Mouse (Mus musculus) Patski (cell line): Measurements from ENCODE around the gene Kif26b. TPM values are rescaled to one million over a fixed set of nuclear protein-coding genes. Genes with fewer than 3 reads are reported as not detected.

ENCODE experiments used
- ATAC-seq: fragments of 100-300 bp; one replicate; pipeline ENCODE4 v1.8.0; 2021
- CTCF ChIA-PET: fragments of 350-600 bp; sonication (Branson Sonifier 250); formaldehyde crosslinking; loops from one replicate; lab custom pipeline; 2022; ENCODE audit warnings: inconsistent platforms; lab: Charles Lee
- POLR2A ChIA-PET: fragments of 350-600 bp; sonication (Branson Sonifier 250); formaldehyde crosslinking; loops from one replicate; lab custom pipeline; 2022; ENCODE audit warnings: antibody characterized with exemption, inconsistent platforms; lab: Charles Lee
- DNase-seq: peaks from one replicate; pipeline ENCODE4 v3.0.0-alpha.2; 2011; ENCODE audit warnings: low read depth, low spot score
- H3K27me3 ChIP-seq: fragments of 371-371 bp; one replicate; pipeline ENCODE4 v1.5.1; 2021
- CTCF ChIP-seq: fragments of 100-300 bp; IDR thresholded peaks from one replicate; pipeline ENCODE4 v1.5.1; 2021
- in situ Hi-C: fragments of 300-500 bp; cut with MboI; formaldehyde crosslinking; loops from 3 replicates; pipeline ENCODE4 v1.11.1; 2018; ENCODE audit warnings: low pct_unique_long_range_greater_than_20kb, mixed read lengths
- polyA plus RNA-seq: library from polyadenylated mRNA; unstranded; gene quantifications from one replicate; pipeline ENCODE4 v1.2.3, GENCODE M21; 2021

The Kif26b gene
- polyA plus RNA-seq, 1 experiment from 2014 or later = 6.5 TPM

DNA sequence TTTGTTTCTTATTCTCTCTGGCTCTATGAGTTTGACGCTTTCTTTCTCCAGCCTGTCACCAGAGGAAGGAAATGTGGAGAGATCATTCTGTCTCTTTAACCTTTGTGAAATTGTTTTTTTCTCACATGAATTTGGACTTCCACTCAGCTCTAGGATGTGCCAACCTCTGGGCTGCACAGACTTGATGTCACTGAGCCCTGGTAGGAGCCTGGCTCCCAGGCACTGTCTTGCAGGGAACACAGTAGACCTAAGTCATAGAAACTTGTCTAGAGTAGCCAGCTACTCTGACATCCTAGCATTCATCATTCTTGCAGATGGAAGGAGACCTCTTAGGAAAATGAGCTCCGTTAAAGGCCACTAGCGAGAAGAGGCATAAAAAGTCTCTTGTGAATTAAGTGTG is 298.3 kb downstream of the Kif26b start:
- DNase-seq (no peak), ATAC-seq (no peak)
- in situ Hi-C loops = no loop called here
- no peaks in the 10 kb centered on the region for H3K27me3 ChIP-seq
- TF ChIP-seq CTCF = no peak
- POLR2A ChIA-PET = interaction anchor here (0.7 kb wide), 1 partner anchor 9 kb away, joined by 4 read pairs; no protein-coding TSS in a partner anchor
- CTCF ChIA-PET = interaction anchor here (1.0 to 1.2 kb wide), 2 partner anchors 76 to 268 kb away, joined by 3 read pairs; no protein-coding TSS in a partner anchor

DNA sequence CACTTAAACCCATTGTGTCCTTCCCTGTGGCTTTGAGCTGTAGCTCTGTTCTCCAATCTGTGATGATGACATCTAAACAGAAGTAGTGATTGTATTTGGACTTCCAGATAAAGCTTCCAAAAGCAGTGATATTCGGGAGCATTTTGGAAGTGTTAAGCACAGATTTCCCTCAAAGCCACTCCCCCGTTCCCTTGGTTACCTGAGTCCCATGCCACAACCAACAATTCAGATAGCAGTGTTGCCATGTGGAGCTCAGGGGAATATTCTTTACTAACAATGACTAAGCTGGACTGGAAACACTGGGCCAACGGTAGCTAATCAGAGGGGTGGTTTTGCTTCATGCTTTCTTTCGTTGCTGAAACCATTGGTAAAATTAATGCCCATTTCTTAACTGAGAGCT is 300.5 kb downstream of the Kif26b start:
- no peak for DNase-seq
- POLR2A ChIA-PET = interaction anchor here (1.4 kb wide), 1 partner anchor 61 kb away, joined by 3 read pairs; no protein-coding TSS in a partner anchor
- in situ Hi-C loops = no loop called here

DNA sequence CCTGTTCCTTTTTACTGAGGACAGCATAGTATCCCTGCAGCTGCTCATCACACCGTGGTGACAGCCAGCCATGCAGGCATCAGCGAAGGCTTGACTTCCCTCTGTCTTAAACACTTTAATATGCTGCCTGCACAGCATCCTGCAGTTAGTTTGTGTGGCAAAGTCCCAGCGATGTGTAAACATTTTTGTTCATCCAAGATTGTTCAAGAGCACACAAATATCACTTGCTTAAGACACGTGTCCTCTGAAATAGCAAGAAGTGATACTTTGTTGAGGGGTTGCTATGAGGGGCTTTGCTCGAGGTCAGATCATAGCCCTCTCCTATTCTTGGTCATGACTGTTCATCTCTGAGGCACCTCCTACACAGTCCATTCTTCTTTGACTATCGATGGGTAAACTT is 303.6 kb downstream of the Kif26b start:
- DNase-seq = no peak
- in situ Hi-C loops = no loop called here

More for the DNA sequence above, 300.5 kb downstream of the Kif26b start:
- H3K27me3 ChIP-seq = no peaks in the 10 kb centered on the region
- CTCF ChIA-PET = no interaction called here
- ATAC-seq = no peak
- no peak for TF ChIP-seq CTCF

DNA sequence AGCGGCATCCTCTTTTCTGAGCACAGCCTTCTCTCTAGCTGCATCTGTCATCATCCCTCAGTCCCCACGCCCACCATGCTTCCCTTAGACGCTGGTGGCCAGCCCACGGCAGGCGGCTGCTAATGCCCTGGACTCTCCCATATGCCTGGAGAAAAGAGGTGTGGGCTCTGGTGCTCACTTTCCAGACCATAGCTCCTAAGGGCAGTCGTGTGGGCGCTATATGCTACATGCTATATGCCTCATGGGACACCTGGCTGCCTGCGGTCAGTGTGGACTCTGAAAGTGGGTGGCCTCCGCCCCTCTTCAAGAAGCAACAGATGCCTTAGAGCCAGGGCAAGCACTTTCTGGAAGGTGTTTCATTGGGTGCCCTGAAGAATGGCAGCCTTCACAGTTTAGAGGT is 306.9 kb downstream of the Kif26b start:
- DNase-seq = no peak
- POLR2A ChIA-PET = interaction anchor here (0.5 kb wide), 1 partner anchor 30 kb away, joined by 3 read pairs; no protein-coding TSS in a partner anchor
- no peak for TF ChIP-seq CTCF
- H3K27me3 ChIP-seq = no peaks in the 10 kb centered on the region
- in situ Hi-C loops = no loop called here
- CTCF ChIA-PET = interaction anchor here (0.9 to 1.6 kb wide), 2 partner anchors 8 to 10 kb away, joined by 3 to 6 read pairs; no protein-coding TSS in a partner anchor
- ATAC-seq = no peak

More for the DNA sequence above, 303.6 kb downstream of the Kif26b start:
- ChIA-PET CTCF (no interaction called here), POLR2A (no interaction called here)
- H3K27me3 ChIP-seq = no peaks in the 10 kb centered on the region
- no peak for TF ChIP-seq CTCF
- ATAC-seq = no peak

DNA sequence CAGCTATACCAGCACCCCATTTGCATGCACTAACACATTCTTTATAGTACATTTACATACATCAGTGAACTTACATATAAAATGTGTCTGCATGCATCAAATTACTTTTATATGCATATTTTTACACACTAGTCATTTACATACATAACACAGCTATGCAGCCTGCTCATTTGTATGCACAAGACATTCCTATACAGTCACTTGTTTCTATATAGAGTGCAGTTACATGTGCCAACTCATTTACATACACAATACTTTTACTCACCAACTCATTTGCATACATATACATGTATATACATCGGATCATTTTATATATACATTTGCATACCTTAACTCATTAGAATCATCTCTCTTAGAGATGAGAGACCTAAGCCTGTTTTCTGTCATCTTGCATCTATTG is 308.1 kb downstream of the Kif26b start:
- POLR2A ChIA-PET = interaction anchor here (0.5 kb wide), 1 partner anchor 9 kb away, joined by 4 read pairs; no protein-coding TSS in a partner anchor
- no peak for TF ChIP-seq CTCF
- CTCF ChIA-PET = no interaction called here
- no peak for ATAC-seq
- DNase-seq = no peak
- in situ Hi-C loops = no loop called here
- H3K27me3 ChIP-seq = no peaks in the 10 kb centered on the region

DNA sequence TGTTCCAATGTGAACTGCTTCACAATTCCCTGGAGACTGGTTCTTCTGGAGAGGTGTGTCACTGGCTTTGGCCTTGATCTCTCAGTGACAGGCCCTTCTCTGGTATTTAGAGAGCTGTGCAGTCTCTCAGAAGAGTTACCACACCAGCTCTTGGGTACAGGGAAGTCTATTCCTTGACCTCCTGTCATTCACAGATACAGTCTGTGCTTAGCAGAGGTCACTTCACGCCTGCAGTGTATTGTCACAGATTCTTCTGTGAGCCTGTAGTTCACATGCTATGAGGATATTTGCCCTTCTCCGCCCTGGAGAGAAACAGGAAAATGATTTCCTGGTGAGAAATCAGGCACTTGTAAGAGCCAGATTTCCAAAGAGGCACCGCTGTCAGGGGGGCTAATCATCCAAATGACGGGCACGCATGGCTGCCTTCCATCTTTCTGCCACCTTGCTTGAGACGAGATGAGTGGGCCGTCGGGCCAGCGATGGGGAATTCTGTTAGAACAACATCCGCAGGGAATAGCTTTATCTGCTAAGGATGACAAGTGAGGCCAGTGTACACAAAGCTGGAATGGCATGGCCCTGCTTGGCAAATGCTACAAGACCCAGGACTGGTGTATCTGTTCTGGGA is 309.9 kb downstream of the Kif26b start:
- TF ChIP-seq CTCF = no peak
- DNase-seq (no peak), ATAC-seq (no peak)
- CTCF ChIA-PET = no interaction called here
- POLR2A ChIA-PET = no interaction called here
- in situ Hi-C loops = no loop called here
- no peaks in the 10 kb centered on the region for H3K27me3 ChIP-seq

DNA sequence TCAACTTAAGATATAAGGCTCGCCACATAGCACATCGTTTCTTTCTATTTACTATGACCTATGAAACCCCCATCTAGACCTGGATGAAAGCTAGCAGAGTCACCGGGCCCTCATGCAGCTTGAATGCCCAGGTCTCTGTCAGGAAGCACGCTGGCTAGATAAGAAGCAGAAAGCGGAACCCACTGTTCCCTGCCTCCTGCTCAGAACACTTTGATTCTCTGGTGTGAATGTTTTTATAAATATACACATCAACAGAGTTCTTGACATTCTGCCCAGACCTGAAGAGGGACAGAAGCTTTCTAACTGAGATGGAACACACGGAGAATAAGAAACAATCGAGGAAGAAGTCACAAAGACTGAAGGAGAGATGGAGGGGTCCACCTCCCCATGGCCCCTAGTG is 311.4 kb downstream of the Kif26b start:
- POLR2A ChIA-PET = interaction anchor here (0.6 kb wide), 1 partner anchor 1582 kb away, joined by 3 read pairs; the partner anchor contains the start of gene Akt3
- ATAC-seq (no peak), DNase-seq (no peak)
- H3K27me3 ChIP-seq = no peaks in the 10 kb centered on the region
- CTCF ChIA-PET = no interaction called here
- TF ChIP-seq CTCF = no peak
- in situ Hi-C loops = no loop called here

DNA sequence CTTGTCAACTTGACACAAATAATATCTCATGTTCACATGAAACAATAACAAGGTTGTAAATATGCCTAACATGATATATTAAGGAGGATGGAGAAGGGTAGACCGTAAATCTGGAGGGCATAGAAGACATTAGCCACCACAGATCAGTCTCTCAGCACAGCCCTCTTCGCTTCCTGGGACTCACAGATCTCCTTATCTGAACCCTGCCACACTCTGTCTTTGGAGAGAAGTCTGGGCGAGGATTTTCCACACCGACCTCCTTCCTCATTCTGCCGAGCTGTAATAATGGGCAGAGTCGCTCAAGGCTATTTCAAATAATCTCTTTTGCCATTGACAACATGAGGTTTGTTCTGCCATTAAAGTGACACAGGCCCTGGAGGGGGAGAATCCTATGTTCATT is 315.9 kb downstream of the Kif26b start:
- no peak for TF ChIP-seq CTCF
- ATAC-seq (no peak), DNase-seq (no peak)
- CTCF ChIA-PET = no interaction called here
- H3K27me3 ChIP-seq = no peaks in the 10 kb centered on the region
- in situ Hi-C loops = no loop called here
- POLR2A ChIA-PET = no interaction called here

DNA sequence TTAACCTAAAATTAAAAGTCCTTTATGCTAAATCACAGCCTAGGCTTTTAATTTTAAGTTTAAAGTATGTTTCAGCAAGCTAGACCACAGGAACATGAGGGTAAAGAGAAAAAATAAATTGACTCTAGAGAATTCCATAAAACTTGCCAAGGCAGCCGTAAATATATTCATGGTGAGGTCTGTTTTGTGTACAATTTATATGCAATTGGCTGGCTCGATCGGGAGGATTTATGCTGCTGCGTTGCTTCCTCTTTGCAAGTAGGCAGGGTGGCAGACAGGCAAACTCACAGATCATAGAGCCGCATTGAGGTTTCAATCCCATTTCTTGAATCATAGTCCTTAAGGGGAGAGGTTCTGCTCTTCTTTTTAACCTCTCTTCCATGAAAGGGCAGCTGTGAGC is 318.6 kb downstream of the Kif26b start:
- no peaks in the 10 kb centered on the region for H3K27me3 ChIP-seq
- no peak for ATAC-seq
- in situ Hi-C loops = no loop called here
- ChIA-PET POLR2A (no interaction called here), CTCF (no interaction called here)
- DNase-seq = no peak
- TF ChIP-seq CTCF = no peak

DNA sequence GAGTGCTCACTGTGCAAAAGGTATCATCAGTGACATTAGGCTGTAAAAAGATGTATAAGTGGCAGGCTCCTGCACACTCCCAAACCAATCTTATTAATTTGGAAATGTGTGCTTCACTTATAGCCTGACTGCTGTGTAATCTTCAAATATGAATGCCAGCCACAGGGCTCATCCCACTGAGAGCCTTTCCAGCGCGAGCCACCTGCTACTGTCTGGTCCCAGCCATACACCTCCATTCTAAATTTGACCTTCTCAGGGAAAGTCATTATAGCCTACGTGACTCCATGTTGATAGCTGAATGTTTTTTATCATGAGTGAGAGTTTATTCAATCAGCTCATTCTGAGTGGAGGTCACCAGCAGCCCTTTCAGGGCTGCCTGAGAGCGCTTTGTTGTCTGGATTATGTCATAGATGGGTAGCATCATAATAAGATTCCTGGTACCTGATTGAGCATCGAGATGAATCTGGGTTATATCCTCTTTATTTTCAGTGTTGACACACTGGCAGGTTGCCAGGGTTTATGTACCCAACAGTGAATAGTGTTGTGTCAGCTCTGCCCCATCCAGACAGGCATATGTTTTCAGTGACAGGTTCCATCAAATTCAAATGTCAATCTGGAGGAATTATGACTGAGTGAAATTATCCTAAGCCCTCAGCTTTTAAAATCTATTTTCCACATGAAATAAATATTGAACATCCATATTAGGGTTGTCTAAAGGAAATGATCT is 319.6 kb downstream of the Kif26b start:
- no peak for TF ChIP-seq CTCF

DNA sequence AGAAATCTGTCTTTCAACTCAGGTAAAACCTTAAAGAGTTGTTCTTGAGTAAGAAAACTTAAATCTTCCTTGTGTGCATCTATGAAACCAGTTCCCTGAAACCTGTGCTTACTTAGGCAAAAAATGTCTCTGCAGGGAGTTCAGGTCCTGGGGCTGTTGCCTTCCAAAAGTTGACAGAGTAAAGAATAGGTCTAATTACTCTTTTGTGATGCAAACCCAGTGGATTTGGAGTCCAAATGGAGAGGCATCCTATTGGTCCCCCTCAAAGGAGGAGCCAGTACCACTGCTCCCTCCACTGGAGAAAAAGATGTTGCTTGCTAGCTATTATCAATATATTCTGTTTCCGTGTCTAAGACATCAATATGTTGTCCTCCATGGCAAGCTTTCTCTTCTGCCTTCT is 321.6 kb downstream of the Kif26b start:
- ChIA-PET CTCF (interaction anchor here (1.0 kb wide), 1 partner anchor 48 kb away, joined by 4 read pairs; no protein-coding TSS in a partner anchor), POLR2A (no interaction called here)
- ATAC-seq = no peak
- TF ChIP-seq CTCF = no peak
- H3K27me3 ChIP-seq = no peaks in the 10 kb centered on the region
- DNase-seq = no peak
- in situ Hi-C loops = no loop called here

More for the DNA sequence above, 319.6 kb downstream of the Kif26b start:
- DNase-seq (no peak), ATAC-seq (no peak)
- in situ Hi-C loops = no loop called here
- no peaks in the 10 kb centered on the region for H3K27me3 ChIP-seq
- POLR2A ChIA-PET = interaction anchor here (0.6 kb wide), 1 partner anchor 109 kb away, joined by 9 read pairs; no protein-coding TSS in a partner anchor
- CTCF ChIA-PET = no interaction called here
